Mouse (Mus musculus) induced T-regulatory cell, adult 2 months (primary cell): ENCODE measurements at regions not wholly inside any gene's neighbourhood (a gene's known extent, or its start where the extent isn't known, plus 50 kb on each side); places are given as distances from the start of the nearest gene placed in this dataset.

Source experiments
- DNase-seq: peaks from one replicate; pipeline ENCODE4 v3.0.0-alpha.2; 2012; ENCODE audit warnings: low read depth

DNA sequence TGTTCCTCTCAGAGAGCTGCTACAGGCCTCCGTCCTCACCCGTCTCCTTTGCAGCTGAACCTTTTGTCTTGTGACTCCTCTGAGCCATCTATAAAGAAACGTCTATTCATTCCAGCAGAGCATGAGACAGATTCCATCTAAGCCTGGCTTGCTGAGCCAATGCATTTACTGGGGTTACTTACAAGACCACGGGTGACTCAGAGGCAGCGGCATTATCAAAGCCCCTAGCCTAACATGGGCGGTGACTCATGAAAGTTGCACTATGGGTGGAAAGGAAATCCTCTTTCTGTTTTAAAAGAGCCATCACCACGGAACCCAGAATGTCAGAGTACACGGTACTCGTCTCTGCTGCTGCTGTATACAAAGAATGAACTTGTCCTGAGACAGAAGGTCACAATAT is 62.8 kb upstream of the Rbms3 start:
- DNase-seq = no peak

DNA sequence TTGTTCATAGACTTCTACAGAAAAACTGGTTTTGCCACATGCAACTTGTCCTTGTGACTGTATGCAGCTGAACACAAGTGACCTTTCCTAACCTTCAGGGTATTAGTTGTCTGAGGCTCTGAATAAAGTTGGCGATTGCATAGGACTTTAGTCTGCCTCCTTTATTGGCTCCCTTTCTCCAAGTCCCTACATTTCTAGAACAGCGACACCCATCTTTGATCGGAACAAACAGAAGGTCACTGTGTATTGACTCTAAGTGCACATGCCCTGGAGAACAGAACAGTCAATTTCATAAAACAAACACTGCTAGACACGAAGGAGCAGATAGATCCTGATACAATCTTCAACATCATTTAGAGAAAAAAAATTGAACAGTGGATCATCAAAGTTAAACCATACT is 60.2 kb upstream of the Rbms3 start:
- DNase-seq = no peak
